Mouse (Mus musculus): ENCODE results near the gene Zfp286. TPM values are rescaled to one million over a fixed set of nuclear protein-coding genes. Genes with fewer than 3 reads are reported as not detected.

Gene Zfp286
- total and polyA plus RNA-seq, 3 experiments: not detected

- no peak for TF ChIP-seq CTCF (IDR thresholded peaks at IDR 0.05 in 2 of 3, conservative IDR thresholded peaks at IDR 0.05 in 1 of 3; ENCODE audit: control insufficient read depth in 1 of 3, insufficient read depth in 1 of 3, low read depth in 2 of 3, low read length in 3 of 3, poor library complexity in 1 of 3, severe bottlenecking in 1 of 3)
- peak in 1 of 2 experiments; percentile 57; a peak in 1 of 4 replicates for TF ChIP-seq USF2 (IDR thresholded peaks at IDR 0.05; ENCODE audit: borderline replicate concordance in 1 of 2, insufficient read depth in 1 of 2, low read depth in 1 of 2, low read length in 2 of 2)
- TF ChIP-seq POLR2A (IDR thresholded peaks at IDR 0.05; ENCODE audit: control insufficient read depth in 1 of 2, insufficient read depth in 1 of 2, low read depth in 1 of 2, low read length in 2 of 2, poor library complexity in 1 of 2): peak in 1 of 2 experiments; percentile 54; a peak in 1 of 4 replicates
- no peak; the same call in 1 of the 2 replicates for TF ChIP-seq KAT2A (conservative IDR thresholded peaks at IDR 0.05; ENCODE audit: low read depth, low read length)
- TF ChIP-seq TAL1 (IDR thresholded peaks at IDR 0.05; ENCODE audit: low read length): peak; percentile 14; the same call in 1 of the 2 replicates
- peak; percentile 76 for TF ChIP-seq MXI1 (IDR thresholded peaks at IDR 0.05; ENCODE audit: low read depth, low read length)
- 0 out of 2 replicates have a peak, but pooled peaks have one; percentile 36 for TF ChIP-seq POLR2AphosphoS2 (IDR thresholded peaks at IDR 0.05; ENCODE audit: low read length)
- peak; percentile 92 for TF ChIP-seq MYC (IDR thresholded peaks at IDR 0.05; ENCODE audit: low read depth, low read length)
- TF ChIP-seq EP300 (IDR thresholded peaks at IDR 0.05; ENCODE audit: low read depth in 1 of 2, low read length in 2 of 2): peak; percentile 88
- TF ChIP-seq MYB (IDR thresholded peaks at IDR 0.05; ENCODE audit: low read depth, low read length): peak; percentile 74
- no peak for TF ChIP-seq E2F4 (IDR thresholded peaks at IDR 0.05; ENCODE audit: borderline replicate concordance, low read depth, low read length)
- TF ChIP-seq MEF2A (IDR thresholded peaks at IDR 0.05; ENCODE audit: extremely low read depth, insufficient replicate concordance, low read depth, low read length, poor library complexity, severe bottlenecking): peak; percentile 58; the same call in 1 of the 2 replicates
- TF ChIP-seq NELFE (IDR thresholded peaks at IDR 0.05; ENCODE audit: low read depth, low read length): peak; percentile 22; the same call in 1 of the 2 replicates
- TF ChIP-seq MAFK (IDR thresholded peaks at IDR 0.05; ENCODE audit: borderline replicate concordance, low read depth, low read length): peak; percentile 68; the same call in 1 of the 2 replicates
- TF ChIP-seq GATA1 (IDR thresholded peaks at IDR 0.05; ENCODE audit: low read depth, low read length): 0 out of 2 replicates have a peak, but pooled peaks have one; percentile 28
- TF ChIP-seq RCOR1 (IDR thresholded peaks at IDR 0.05; ENCODE audit: low read depth, low read length): peak; percentile 88
- peak; percentile 74; the same call in 1 of the 2 replicates for TF ChIP-seq ZMIZ1 (IDR thresholded peaks at IDR 0.05; ENCODE audit: low read depth, low read length)
- peak; percentile 90 for TF ChIP-seq USF1 (IDR thresholded peaks at IDR 0.05; ENCODE audit: low read depth, low read length)
- no peak for TF ChIP-seq NRF1 (IDR thresholded peaks at IDR 0.05; ENCODE audit: insufficient read depth, low read depth, low read length, poor library complexity, severe bottlenecking)
- TF ChIP-seq UBTF (IDR thresholded peaks at IDR 0.05; ENCODE audit: borderline replicate concordance, insufficient read depth, low read depth, low read length): no peak
Measured at GRCm38 (mm10) chr11:62820059-62820541, 30.8 kb upstream of the Zfp286 start, which contains the start of gene Trim16 (continued).

- H3K27ac ChIP-seq (ENCODE audit: control insufficient read depth, low read depth, low read length): peak overlapping the region; percentile 58
- peak overlapping the region; percentile 32 for H3K9ac ChIP-seq (ENCODE audit: control insufficient read depth, low read depth, low read length, poor library complexity, severe bottlenecking)
- peak overlapping the region; percentile 49 to 52 for H3K4me3 ChIP-seq (ENCODE audit: control insufficient read depth in 1 of 2, insufficient read depth in 1 of 2, low read depth in 2 of 2, low read length in 2 of 2)
- no peaks in the 10 kb centered on the region for H3K27me3 ChIP-seq (ENCODE audit: control insufficient read depth in 1 of 2, insufficient read depth in 2 of 2, low read length in 2 of 2)
- DNase-seq (ENCODE audit: low read depth, low spot score): peak; percentile 68
- peaks cover 18 to 48% of the 10 kb centered on the region in 2 experiments for H3K4me1 ChIP-seq (ENCODE audit: control insufficient read depth in 1 of 2, insufficient read depth in 2 of 2, low read length in 2 of 2)
- H3K79me2 ChIP-seq (ENCODE audit: control insufficient read depth, insufficient read depth, low read length, poor library complexity): no peaks in the 10 kb centered on the region
- H3K9me3 ChIP-seq (replicated peaks; ENCODE audit: insufficient read depth, low read length): no peaks in the 10 kb centered on the region
- H3K36me3 ChIP-seq (ENCODE audit: control insufficient read depth in 1 of 2, insufficient read depth in 2 of 2, low read length in 2 of 2): peaks cover 0 to 42% of the 10 kb centered on the region in 2 experiments; a peak in 2 of 4 replicates
- TF ChIP-seq GABPA (IDR thresholded peaks at IDR 0.05; ENCODE audit: low read depth, low read length) (no peak), ZC3H11A (IDR thresholded peaks at IDR 0.05; ENCODE audit: low read depth, low read length) (no peak), MYC (IDR thresholded peaks at IDR 0.05; ENCODE audit: low read depth, low read length) (peak; percentile 70), KAT2A (conservative IDR thresholded peaks at IDR 0.05; ENCODE audit: low read depth, low read length) (no peak), MYB (IDR thresholded peaks at IDR 0.05; ENCODE audit: low read depth, low read length) (no peak), TBP (IDR thresholded peaks at IDR 0.05; ENCODE audit: low read depth, low read length) (peak; percentile 69), NRF1 (IDR thresholded peaks at IDR 0.05; ENCODE audit: insufficient read depth, low read depth, low read length, poor library complexity, severe bottlenecking) (no peak), MAFK (IDR thresholded peaks at IDR 0.05; ENCODE audit: borderline replicate concordance, low read depth, low read length) (no peak), USF1 (IDR thresholded peaks at IDR 0.05; ENCODE audit: low read depth, low read length) (no peak), POLR2A (IDR thresholded peaks at IDR 0.05; ENCODE audit: control insufficient read depth in 1 of 2, insufficient read depth in 1 of 2, low read depth in 1 of 2, low read length in 2 of 2, poor library complexity in 1 of 2) (peak in 1 of 2 experiments; percentile 58; a peak in 2 of 4 replicates), HCFC1 (IDR thresholded peaks at IDR 0.05; ENCODE audit: low read depth, low read length) (no peak), POLR2AphosphoS2 (IDR thresholded peaks at IDR 0.05; ENCODE audit: low read length) (no peak), ELF1 (IDR thresholded peaks at IDR 0.05; ENCODE audit: low read depth, low read length) (0 out of 2 replicates have a peak, but pooled peaks have one; percentile 28), EP300 (IDR thresholded peaks at IDR 0.05; ENCODE audit: low read depth in 1 of 2, low read length in 2 of 2) (peak in 1 of 2 experiments; percentile 24; a peak in 3 of 4 replicates), TCF12 (IDR thresholded peaks at IDR 0.05; ENCODE audit: low read depth, low read length) (peak; percentile 34; the same call in 1 of the 2 replicates), ETS1 (IDR thresholded peaks at IDR 0.05; ENCODE audit: low read depth, low read length) (peak; percentile 48), JUND (IDR thresholded peaks at IDR 0.05; ENCODE audit: low read depth, low read length) (no peak), USF2 (IDR thresholded peaks at IDR 0.05; ENCODE audit: borderline replicate concordance in 1 of 2, insufficient read depth in 1 of 2, low read depth in 1 of 2, low read length in 2 of 2) (no peak), ZKSCAN1 (IDR thresholded peaks at IDR 0.05; ENCODE audit: low read depth, low read length) (no peak)
Measured at GRCm38 (mm10) chr11:62819059-62819686, 29.9 kb upstream of the Zfp286 start.
